Mouse (Mus musculus) MEL (cell line): ENCODE results near the gene Coro2b. TPM values are rescaled to one million over a fixed set of nuclear protein-coding genes. Genes with fewer than 3 reads are reported as not detected.

Experiments
- DNase-seq: peaks from one replicate; pipeline ENCODE4 v3.0.0; 2011; ENCODE audit warnings: low read depth, low spot score
- H3K27ac ChIP-seq: 2 replicates; pipeline ENCODE4 v1.5.1; 2012; ENCODE audit warnings: low read depth, mild to moderate bottlenecking, control low read depth, low read length, moderate library complexity; ENCODE audit not compliant: control insufficient read depth
- H3K27me3 ChIP-seq, 2 experiments: fragments of 150-350 bp in 1 of 2; sonication (generic) in 1 of 2; 2 replicates each; pipeline ENCODE4 v1.6.1; 2012; ENCODE audit warnings: low read length in 2 of 2, mild to moderate bottlenecking in 2 of 2, improper control_type of control experiment in 1 of 2, moderate library complexity in 1 of 2; ENCODE audit not compliant: insufficient read depth in 2 of 2, control insufficient read depth in 1 of 2
- H3K36me3 ChIP-seq, 2 experiments: 2 replicates each; pipeline ENCODE4 v1.6.1; 2012 to 2014; ENCODE audit warnings: low read length in 2 of 2, improper control_type of control experiment in 1 of 2, inconsistent platforms in 1 of 2, mild to moderate bottlenecking in 1 of 2; ENCODE audit not compliant: insufficient read depth in 2 of 2, control insufficient read depth in 1 of 2
- H3K4me1 ChIP-seq, 2 experiments: fragments of 150-350 bp in 1 of 2; sonication (generic) in 1 of 2; 2 replicates each; pipeline ENCODE4 v1.6.1; 2012; ENCODE audit warnings: low read length in 2 of 2, improper control_type of control experiment in 1 of 2, mild to moderate bottlenecking in 1 of 2; ENCODE audit not compliant: insufficient read depth in 2 of 2, control insufficient read depth in 1 of 2
- H3K4me3 ChIP-seq, 2 experiments: fragments of 150-350 bp in 1 of 2; sonication (generic) in 1 of 2; 2 replicates each; pipeline ENCODE4 v1.5.1; 2012; ENCODE audit warnings: low read depth in 2 of 2, low read length in 2 of 2, mild to moderate bottlenecking in 2 of 2, moderate library complexity in 2 of 2, control low read depth in 1 of 2, improper control_type of control experiment in 1 of 2; ENCODE audit not compliant: control insufficient read depth in 1 of 2, insufficient read depth in 1 of 2
- H3K79me2 ChIP-seq: 2 replicates; pipeline ENCODE4 v1.6.1; 2012; ENCODE audit warnings: mild to moderate bottlenecking, low read length, moderate library complexity; ENCODE audit not compliant: control insufficient read depth, poor library complexity, insufficient read depth
- H3K9ac ChIP-seq: 2 replicates; pipeline ENCODE4 v1.6.1; 2012; ENCODE audit warnings: low read depth, mild to moderate bottlenecking, control low read depth, low read length, moderate library complexity; ENCODE audit not compliant: control insufficient read depth, poor library complexity, severe bottlenecking
- H3K9me3 ChIP-seq: fragments of 150-350 bp; sonication (generic); replicated peaks from 2 replicates; pipeline ENCODE4 v1.6.1; 2012; ENCODE audit warnings: mild to moderate bottlenecking, low read length, improper control_type of control experiment, moderate library complexity; ENCODE audit not compliant: insufficient read depth
- CHD1 ChIP-seq: IDR thresholded peaks from 2 replicates; pipeline ENCODE4 v1.6.1; 2012; ENCODE audit warnings: low read depth, mild to moderate bottlenecking, inconsistent platforms, low read length, improper control_type of control experiment
- CTCF ChIP-seq, 3 experiments: IDR thresholded peaks in 2 of 3; conservative IDR thresholded peaks in 1 of 3; 2 replicates each; pipeline ENCODE4 v1.5.1; 2011 to 2012; ENCODE audit warnings: low read length in 3 of 3, low read depth in 2 of 3, mild to moderate bottlenecking in 2 of 3, improper control_type of control experiment in 1 of 3, inconsistent platforms in 1 of 3, mixed read lengths in 1 of 3, moderate library complexity in 1 of 3; ENCODE audit not compliant: control insufficient read depth in 1 of 3, insufficient read depth in 1 of 3, poor library complexity in 1 of 3, severe bottlenecking in 1 of 3
- E2F4 ChIP-seq: IDR thresholded peaks from 2 replicates; pipeline ENCODE4 v1.6.1; 2011; ENCODE audit warnings: low read depth, low read length, improper control_type of control experiment, borderline replicate concordance
- EP300 ChIP-seq, 2 experiments: IDR thresholded peaks; 2 replicates each; pipeline ENCODE4 v1.6.1; 2011; ENCODE audit warnings: improper control_type of control experiment in 2 of 2, low read length in 2 of 2, low read depth in 1 of 2, mild to moderate bottlenecking in 1 of 2
- ETS1 ChIP-seq: IDR thresholded peaks from 2 replicates; pipeline ENCODE4 v1.6.1; 2012; ENCODE audit warnings: low read depth, mild to moderate bottlenecking, inconsistent platforms, low read length, improper control_type of control experiment, moderate library complexity
- GABPA ChIP-seq: IDR thresholded peaks from 2 replicates; pipeline ENCODE4 v1.6.1; 2012; ENCODE audit warnings: low read depth, mild to moderate bottlenecking, inconsistent platforms, low read length, improper control_type of control experiment, moderate library complexity
- MXI1 ChIP-seq: IDR thresholded peaks from 2 replicates; pipeline ENCODE4 v1.6.1; 2011; ENCODE audit warnings: mild to moderate bottlenecking, low read depth, low read length, improper control_type of control experiment
- POLR2A ChIP-seq, 2 experiments: IDR thresholded peaks; 2 replicates each; pipeline ENCODE4 v1.6.1; 2011 to 2012; ENCODE audit warnings: low read length in 2 of 2, mild to moderate bottlenecking in 2 of 2, control low read depth in 1 of 2, improper control_type of control experiment in 1 of 2, low read depth in 1 of 2, moderate library complexity in 1 of 2; ENCODE audit not compliant: control insufficient read depth in 1 of 2, insufficient read depth in 1 of 2, poor library complexity in 1 of 2
- POLR2AphosphoS2 ChIP-seq: IDR thresholded peaks from 2 replicates; pipeline ENCODE4 v1.6.1; 2011; ENCODE audit warnings: low read length, improper control_type of control experiment
- RAD21 ChIP-seq: IDR thresholded peaks from 2 replicates; pipeline ENCODE4 v1.6.1; 2011; ENCODE audit warnings: mild to moderate bottlenecking, low read depth, low read length, improper control_type of control experiment
- SIN3A ChIP-seq: IDR thresholded peaks from 2 replicates; pipeline ENCODE4 v1.6.1; 2012; ENCODE audit warnings: low read length, improper control_type of control experiment, inconsistent platforms
- SMC3 ChIP-seq: IDR thresholded peaks from 2 replicates; pipeline ENCODE4 v1.6.1; 2011; ENCODE audit warnings: low read depth, low read length, improper control_type of control experiment
- TCF12 ChIP-seq: IDR thresholded peaks from 2 replicates; pipeline ENCODE4 v1.6.1; 2014; ENCODE audit warnings: low read depth, mild to moderate bottlenecking, inconsistent platforms, low read length, improper control_type of control experiment, moderate library complexity
- USF1 ChIP-seq: IDR thresholded peaks from 2 replicates; pipeline ENCODE4 v1.6.1; 2014; ENCODE audit warnings: low read depth, mild to moderate bottlenecking, inconsistent platforms, low read length, improper control_type of control experiment, moderate library complexity
- ZC3H11A ChIP-seq: IDR thresholded peaks from 2 replicates; pipeline ENCODE4 v1.6.1; 2012; ENCODE audit warnings: low read depth, mild to moderate bottlenecking, inconsistent platforms, low read length, improper control_type of control experiment
- ZMIZ1 ChIP-seq: IDR thresholded peaks from 2 replicates; pipeline ENCODE4 v1.6.1; 2012; ENCODE audit warnings: low read depth, mild to moderate bottlenecking, inconsistent platforms, low read length, improper control_type of control experiment, moderate library complexity
- polyA plus RNA-seq, 2 experiments: library from polyadenylated mRNA; stranded (reverse) in 1 of 2; unstranded in 1 of 2; fragments of >175 nt in 1 of 2; fragments of >200 nt in 1 of 2; gene quantifications; 2 replicates each; pipeline versions ENCODE4 v1.2.1 to v1.2.4; 2012; ENCODE audit warnings: low replicate concordance in 2 of 2, low read depth in 1 of 2; ENCODE audit not compliant: insufficient read length in 2 of 2, insufficient read depth in 1 of 2, missing spikeins in 1 of 2
- total RNA-seq: library from RNA; depleted of rRNA; stranded (reverse); fragments of 300-350 nt; gene quantifications from 2 replicates; pipeline ENCODE4 v1.2.3, GENCODE M21; 2012

The Coro2b gene
- total and polyA plus RNA-seq, 3 experiments = not detected

- H3K79me2 ChIP-seq = no peaks in the 10 kb centered on the region
- H3K9ac ChIP-seq = no peak overlapping the region
- no peak overlapping the region for H3K4me3 ChIP-seq
- no peaks in the 10 kb centered on the region for H3K36me3 ChIP-seq
- no peak for DNase-seq
- no peaks in the 10 kb centered on the region for H3K4me1 ChIP-seq
- H3K27ac ChIP-seq = no peak overlapping the region
- 0 out of 4 replicates have a peak, but pooled peaks cover 0 to 1% of the 10 kb centered on the region in 2 experiments for H3K27me3 ChIP-seq
- no peak for TF ChIP-seq CTCF (IDR thresholded peaks at IDR 0.05 in 2 of 3, conservative IDR thresholded peaks at IDR 0.05 in 1 of 3; ENCODE audit: control insufficient read depth in 1 of 3, insufficient read depth in 1 of 3, low read depth in 2 of 3, low read length in 3 of 3, poor library complexity in 1 of 3, severe bottlenecking in 1 of 3)
- no peak for TF ChIP-seq TCF12
- TF ChIP-seq, all 39 proteins: peak for 0
- H3K9me3 ChIP-seq = no peaks in the 10 kb centered on the region
Measured at GRCm38 (mm10) chr9:62551531-62551930, 14.7 kb upstream of the Coro2b start.

GRCm38 (mm10) chr9:62550661-62551093 is 13.8 kb upstream of the Coro2b start:
- Histone ChIP-seq H3K4me1 (no peaks in the 10 kb centered on the region), H3K4me3 (no peak overlapping the region), H3K9ac (no peak overlapping the region), H3K36me3 (no peaks in the 10 kb centered on the region), H3K9me3 (no peaks in the 10 kb centered on the region), H3K27me3 (0 out of 4 replicates have a peak, but pooled peaks cover 0 to 1% of the 10 kb centered on the region in 2 experiments), H3K27ac (no peak overlapping the region), H3K79me2 (no peaks in the 10 kb centered on the region)
- TF ChIP-seq POLR2A (IDR thresholded peaks at IDR 0.05; ENCODE audit: control insufficient read depth in 1 of 2, insufficient read depth in 1 of 2, low read depth in 1 of 2, low read length in 2 of 2, poor library complexity in 1 of 2) (no peak), CHD1 (no peak), SIN3A (no peak), EP300 (IDR thresholded peaks at IDR 0.05; ENCODE audit: low read depth in 1 of 2, low read length in 2 of 2) (no peak), GABPA (no peak), SMC3 (peak; percentile 82), POLR2AphosphoS2 (no peak), ZC3H11A (peak; percentile 37), RAD21 (peak; percentile 41), ETS1 (no peak), CTCF (IDR thresholded peaks at IDR 0.05 in 2 of 3, conservative IDR thresholded peaks at IDR 0.05 in 1 of 3; ENCODE audit: control insufficient read depth in 1 of 3, insufficient read depth in 1 of 3, low read depth in 2 of 3, low read length in 3 of 3, poor library complexity in 1 of 3, severe bottlenecking in 1 of 3) (peak; percentile 63 to 91 (median 78)), MXI1 (no peak), USF1 (peak; percentile 43), E2F4 (no peak), ZMIZ1 (no peak)
- DNase-seq = peak; percentile 56
